Mouse (Mus musculus): ENCODE data around the gene Mfn2.

The Mfn2 gene

GRCm38 (mm10) chr4:147868450-147869031, 36.0 kb downstream of the Mfn2 start, which contains the start of the genes Miip and Fv1:
TSS of gene Miip (minus strand) at chr4:147868816.
TSS of gene Fv1 (plus strand) at chr4:147868979.
- DNase-seq (ENCODE audit: inconsistent age in 2 of 2, low spot score in 1 of 2), result peak; percentile 97 to 98

GRCm38 (mm10) chr4:147867563-147868449, 36.7 kb downstream of the Mfn2 start:
- DNase-seq (ENCODE audit: inconsistent age in 2 of 2, low spot score in 1 of 2), result peak in 1 of 2 experiments; percentile 72

- peak in 1 of 2 experiments; percentile 69 for DNase-seq (ENCODE audit: inconsistent age in 2 of 2, low spot score in 1 of 2)
Observed at GRCm38 (mm10) chr4:147866793-147867192, 37.7 kb downstream of the Mfn2 start.

GRCm38 (mm10) chr4:147866056-147866455, 38.4 kb downstream of the Mfn2 start:
- no peak for DNase-seq (ENCODE audit: inconsistent age in 2 of 2, low spot score in 1 of 2)

DNA sequence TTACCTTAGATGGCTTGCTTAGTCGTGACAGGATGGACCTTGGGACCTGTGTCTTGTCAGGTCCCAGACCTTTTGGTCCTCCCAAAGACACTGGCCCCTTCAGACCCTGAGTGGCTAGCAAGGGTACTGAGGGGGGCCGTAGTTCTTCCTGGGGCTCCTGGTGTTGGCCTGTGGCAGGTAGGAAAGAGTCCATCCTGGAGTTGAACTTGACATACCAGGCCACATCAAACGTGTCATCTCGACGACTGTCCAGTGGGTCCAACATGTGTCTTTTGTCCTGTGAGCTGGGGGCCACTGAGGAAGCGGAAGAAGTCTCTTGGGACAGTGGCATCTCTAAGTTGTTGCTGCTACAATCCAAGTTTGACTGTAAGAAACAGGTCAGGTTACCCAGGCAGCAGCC, 38.9 kb downstream of the Mfn2 start:
- DNase-seq (ENCODE audit: inconsistent age in 2 of 2, low spot score in 1 of 2), result no peak

GRCm38 (mm10) chr4:147862051-147862450, 42.5 kb downstream of the Mfn2 start:
- DNase-seq (ENCODE audit: inconsistent age in 2 of 2, low spot score in 1 of 2), result no peak

- DNase-seq (ENCODE audit: inconsistent age in 2 of 2, low spot score in 1 of 2), result no peak
Observed at GRCm38 (mm10) chr4:147850776-147851175, 53.7 kb downstream of the Mfn2 start.

DNA sequence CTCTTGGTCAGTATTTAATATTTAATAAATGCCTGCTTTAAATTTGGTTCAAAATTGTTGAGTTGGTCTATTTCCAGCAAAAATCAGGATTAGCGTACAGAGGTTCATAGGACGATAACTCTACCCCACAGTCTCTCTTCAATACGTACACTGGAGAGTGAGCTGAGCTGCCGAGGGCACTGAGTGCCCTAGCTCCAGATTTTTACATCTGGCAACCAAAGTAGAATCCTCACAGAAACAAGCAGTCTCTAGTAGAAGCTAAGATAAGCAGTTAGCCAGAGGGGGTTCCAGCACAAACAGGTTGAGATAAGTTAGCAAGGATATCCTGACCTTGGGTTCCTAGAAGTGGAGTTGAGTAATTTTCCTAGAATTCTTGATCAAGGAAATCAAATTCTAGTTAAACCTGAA, 55.9 kb downstream of the Mfn2 start:
- DNase-seq (ENCODE audit: inconsistent age in 2 of 2, low spot score in 1 of 2), result peak in 1 of 2 experiments; percentile 88

DNA sequence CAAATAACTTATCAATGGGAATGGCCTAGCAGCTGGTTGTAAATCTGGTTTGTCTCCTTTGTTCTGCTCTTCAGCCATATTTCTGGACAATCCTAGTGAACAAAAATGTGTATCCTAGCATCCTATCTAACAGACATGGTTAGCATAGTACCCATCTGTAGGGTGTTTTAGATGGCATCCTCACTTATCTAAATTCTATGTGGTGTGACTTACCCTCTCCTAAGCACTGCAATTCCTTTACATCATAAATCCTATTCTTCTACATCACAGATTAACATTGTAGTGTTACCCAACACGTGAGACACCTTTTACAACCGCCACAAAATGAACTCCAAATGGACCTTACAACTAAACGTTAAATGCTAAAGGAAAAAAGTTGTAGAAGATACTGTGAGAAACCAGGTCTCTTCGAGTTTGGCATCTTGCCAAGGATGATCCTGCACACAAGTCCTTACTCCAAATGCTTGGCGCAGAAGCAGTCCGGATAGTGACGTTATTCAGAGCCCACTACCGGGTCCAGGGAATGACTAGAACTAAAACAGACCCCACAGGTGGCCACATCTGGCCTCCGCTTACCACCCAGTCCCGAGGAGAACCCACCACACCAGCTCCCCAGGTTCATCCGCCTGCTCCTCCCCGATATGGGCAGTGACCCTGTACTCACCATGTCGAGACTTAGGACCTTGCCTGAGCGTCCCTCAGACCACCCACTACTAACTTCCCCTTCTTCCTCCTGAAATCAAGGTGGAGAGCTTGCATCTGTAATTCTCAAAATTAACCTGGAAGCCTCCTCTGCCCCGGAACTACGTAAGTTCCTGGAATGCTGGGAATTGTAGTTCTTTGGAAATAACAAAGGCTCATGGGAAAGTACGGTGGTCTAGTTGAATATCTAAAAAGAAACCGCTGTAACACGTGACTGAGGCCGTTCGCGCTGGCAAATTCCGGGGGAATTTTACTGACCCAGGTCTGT, 56.6 kb downstream of the Mfn2 start, which contains the start of gene Zfp933:
Zfp933 (minus strand) TSS at position 753 of the 970 bp plus-strand sequence.
- peak; percentile 78 to 96 for DNase-seq (ENCODE audit: inconsistent age in 2 of 2, low spot score in 1 of 2)

DNA sequence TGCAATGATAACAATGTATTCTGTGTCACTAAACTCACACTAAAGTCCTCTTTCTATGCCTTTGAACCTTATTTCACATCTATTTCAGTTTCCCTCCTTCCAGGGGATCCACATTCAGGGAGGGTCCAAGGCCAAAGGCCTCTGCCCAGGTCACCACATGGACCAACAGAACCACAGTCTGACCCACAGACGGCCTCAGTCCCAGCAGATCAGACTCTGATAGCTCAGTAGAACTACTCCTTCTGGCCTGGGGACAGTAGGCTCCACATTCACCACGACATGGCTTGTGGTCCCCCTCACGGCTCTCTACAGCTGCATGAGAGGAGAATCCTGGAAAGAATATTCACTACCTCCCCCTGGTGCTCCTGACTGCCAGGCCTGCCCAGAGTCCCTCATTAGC, 61.6 kb downstream of the Mfn2 start:
- DNase-seq (ENCODE audit: inconsistent age in 2 of 2, low spot score in 1 of 2), result peak in 1 of 2 experiments; percentile 64

DNA sequence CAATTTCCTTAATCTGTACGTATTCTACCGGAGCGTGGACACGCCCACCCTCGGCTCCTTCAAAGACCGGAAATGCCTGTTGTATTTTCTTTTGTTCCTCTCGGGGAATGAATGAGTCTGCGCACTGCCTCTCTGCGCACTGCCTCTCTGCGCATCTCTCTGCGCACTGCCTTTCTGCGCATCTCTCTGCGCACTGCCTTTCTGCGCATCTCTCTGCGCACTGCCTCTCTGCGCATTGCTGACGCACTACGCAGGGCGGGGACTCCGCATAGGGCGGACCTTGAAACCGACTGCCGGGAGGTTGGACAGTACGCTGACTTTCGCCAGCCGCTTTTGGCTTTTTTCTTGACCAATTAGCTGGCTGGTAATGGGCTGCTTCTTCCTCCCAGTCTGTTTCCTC, 65.2 kb downstream of the Mfn2 start:
- DNase-seq (ENCODE audit: inconsistent age in 2 of 2, low spot score in 1 of 2), result peak; percentile 34 to 60

DNA sequence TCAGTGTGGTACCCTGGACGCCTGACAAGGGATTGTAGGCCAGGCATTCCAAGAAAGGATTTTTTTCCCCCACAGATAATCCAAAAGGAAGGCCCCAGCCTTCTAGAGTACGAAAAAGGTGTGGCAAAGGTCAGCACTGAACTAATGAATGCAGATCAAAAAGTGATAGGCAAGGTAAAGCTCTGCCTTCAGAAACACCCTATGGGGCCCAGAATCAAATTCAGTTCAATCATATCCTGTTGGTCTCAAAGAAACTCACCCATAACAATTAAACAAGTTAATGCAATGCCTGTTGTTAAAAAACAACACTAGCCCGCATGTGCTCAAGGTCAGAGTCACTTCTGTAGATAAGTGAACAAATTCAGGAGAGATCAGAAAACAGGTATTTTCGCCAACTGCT, 80.1 kb downstream of the Mfn2 start:
- DNase-seq (ENCODE audit: inconsistent age in 2 of 2, low spot score in 1 of 2), result no peak

Data from adrenal gland, adult (tissue).